ENCODE assay signal across 15 mouse cellular contexts in genomic region chr13:111777179-111777578, GRCm38 (mm10). TPM values are rescaled to one million over a fixed set of nuclear protein-coding genes. Genes with fewer than 3 reads are reported as not detected.
DNase-seq lines count a peak whose midpoint lies in the region; ATAC-seq lines count a peak whose summit lies in the region.
"Had no signal": no experiment of that assay in that cellular context is flagged by ENCODE, and none has a peak within 500 bp of the region (broad histone marks: within the 10 kb centered on the region; RNA-seq: fewer than 3 reads in every experiment).

No protein-coding gene starts in this region.

- intact Hi-C loops in heart, postnatal 10 days (cut with DNase I), result no loop called here

- no peak overlapping the region for H3K9ac ChIP-seq in hindbrain, embryonic 15.5 days
- H3K9ac ChIP-seq in hindbrain, embryonic 14.5 days, result no peak overlapping the region
- no peak overlapping the region for H3K9ac ChIP-seq in liver, embryonic 13.5 days
- H3K9ac ChIP-seq: heart, embryonic 13.5 days; stomach, embryonic 15.5 days had no signal

- H3K4me2 ChIP-seq in hindbrain, embryonic 15.5 days, result no peak overlapping the region
- H3K4me2 ChIP-seq in hindbrain, embryonic 14.5 days (replicated peaks), result no peak overlapping the region
- peak overlapping the region; percentile 41 for H3K4me2 ChIP-seq in liver, embryonic 13.5 days
- H3K4me2 ChIP-seq: heart, embryonic 13.5 days; stomach, embryonic 15.5 days had no signal

- H3K4me1 ChIP-seq in hindbrain, embryonic 15.5 days (replicated peaks), result peaks cover 28% of the 10 kb centered on the region
- peaks cover 8% of the 10 kb centered on the region; the same call in 1 of the 2 replicates for H3K4me1 ChIP-seq in hindbrain, embryonic 14.5 days (replicated peaks; ENCODE audit: control insufficient read depth, insufficient read depth, low read length)
- peaks cover 43% of the 10 kb centered on the region for H3K4me1 ChIP-seq in liver, embryonic 13.5 days (replicated peaks)

- no peak overlapping the region for H3K4me3 ChIP-seq in hindbrain, embryonic 15.5 days
- no peak overlapping the region for H3K4me3 ChIP-seq in hindbrain, embryonic 14.5 days (replicated peaks; ENCODE audit: low read length)
- H3K4me3 ChIP-seq in liver, embryonic 13.5 days (replicated peaks), result no peak overlapping the region
- H3K4me3 ChIP-seq: heart, embryonic 13.5 days; megakaryocyte, embryonic 14.5 days; stomach, embryonic 15.5 days had no signal

- 35% methylated on average over 7 of the region's 7 CpGs for WGBS in hindbrain, embryonic 15.5 days
- WGBS in hindbrain, embryonic 14.5 days, result 37% methylated on average over 7 of the region's 7 CpGs
- 70% methylated on average over 7 of the region's 7 CpGs for WGBS in liver, embryonic 13.5 days (ENCODE audit: insufficient replicate concordance)

- H3K36me3 ChIP-seq in hindbrain, embryonic 15.5 days, result peaks cover 15% of the 10 kb centered on the region; the same call in 1 of the 2 replicates
- peaks cover 21% of the 10 kb centered on the region for H3K36me3 ChIP-seq in hindbrain, embryonic 14.5 days (replicated peaks; ENCODE audit: control insufficient read depth, insufficient read depth)
- peaks cover 39% of the 10 kb centered on the region for H3K36me3 ChIP-seq in liver, embryonic 13.5 days

- no peak for DNase-seq in hindbrain, embryonic 14.5 days (ENCODE audit: low spot score)
- peak; percentile 39 for DNase-seq in CD4-positive helper T cell, adult 2 months (ENCODE audit: low read depth, low spot score)
- DNase-seq in liver, embryonic 13.5 days, result no peak
- DNase-seq in retina, embryonic 14.5 days (ENCODE audit: low spot score), result no peak
- DNase-seq in cerebellum, adult 9-11 months, result no peak
- no peak for DNase-seq in heart, postnatal 10 days
- DNase-seq: cerebellum, adult 8-10 months; gastrocnemius, postnatal 10 days; kidney, postnatal 25 days; lung, adult 2 months had no signal

- no peaks in the 10 kb centered on the region for H3K9me3 ChIP-seq in hindbrain, embryonic 15.5 days
- no peaks in the 10 kb centered on the region for H3K9me3 ChIP-seq in hindbrain, embryonic 14.5 days (ENCODE audit: control insufficient read depth, low read length)
- no peaks in the 10 kb centered on the region for H3K9me3 ChIP-seq in liver, embryonic 13.5 days (replicated peaks)
- H3K9me3 ChIP-seq: heart, embryonic 13.5 days; megakaryocyte, embryonic 14.5 days; stomach, embryonic 15.5 days had no signal

- H3K27ac ChIP-seq in hindbrain, embryonic 15.5 days (replicated peaks), result no peak overlapping the region
- no peak overlapping the region for H3K27ac ChIP-seq in hindbrain, embryonic 14.5 days
- H3K27ac ChIP-seq in liver, embryonic 13.5 days, result peak overlapping the region; percentile 67
- H3K27ac ChIP-seq: heart, embryonic 13.5 days; stomach, embryonic 15.5 days had no signal

- ATAC-seq in hindbrain, embryonic 15.5 days (ENCODE audit: low FRiP score, low read depth), result 0 out of 2 replicates have a peak, but pooled peaks have one; percentile 23
- ATAC-seq in hindbrain, embryonic 14.5 days (ENCODE audit: low FRiP score), result no peak
- peak; percentile 38 for ATAC-seq in CD4-positive, CD25-positive, alpha-beta regulatory T cell, adult 4 months
- ATAC-seq in liver, embryonic 13.5 days (ENCODE audit: low read depth), result no peak

- H3K27me3 ChIP-seq in hindbrain, embryonic 15.5 days, result no peaks in the 10 kb centered on the region
- H3K27me3 ChIP-seq in hindbrain, embryonic 14.5 days (ENCODE audit: control insufficient read depth, insufficient read depth, low read length), result no peaks in the 10 kb centered on the region
- no peaks in the 10 kb centered on the region for H3K27me3 ChIP-seq in liver, embryonic 13.5 days
- H3K27me3 ChIP-seq: heart, embryonic 13.5 days; megakaryocyte, embryonic 14.5 days; stomach, embryonic 15.5 days had no signal

RNA-seq across cellular contexts. Expression of gene Map3k1, which starts 31.6 kb away (rescaled TPM):
- 11.3 and 12.6 TPM in 2 replicates for polyA plus RNA-seq in hindbrain, embryonic 15.5 days (2015; fragmentation: Nextera tagmentation; extraction: Ambion mirVana)
- 14.0 and 14.7 TPM in 2 replicates for polyA plus RNA-seq in hindbrain, embryonic 14.5 days (2014; fragmentation: Nextera tagmentation; extraction: Ambion mirVana)
- 100 to 1,000 TPM; 117 to 125 TPM for polyA plus RNA-seq in CD4-positive, CD25-positive, alpha-beta regulatory T cell, adult 4 months (2017; shearing (Covaris generic))
- polyA plus RNA-seq in liver, embryonic 13.5 days (2015; fragmentation: Nextera tagmentation; extraction: Ambion mirVana), result 11.1 and 14.5 TPM in 2 replicates
- 10 to 100 TPM; 33.7 to 38.5 TPM for total RNA-seq in heart, postnatal 10 days (2021)

Comparison
In these comparisons a context has a peak if more than half of its experiments do, and no peak if none do; other contexts are left out.
1. ATAC-seq: peak in hindbrain, embryonic 15.5 days (single experiment) and CD4-positive, CD25-positive, alpha-beta regulatory T cell, adult 4 months (single experiment); none in hindbrain, embryonic 14.5 days (single experiment) and liver, embryonic 13.5 days (single experiment).